Mouse (Mus musculus) heart, postnatal 0 days (tissue): ENCODE measurements around the gene Ttc17.

Experiments
- CTCF ChIP-seq: IDR thresholded peaks from 2 replicates; pipeline ENCODE4 v1.5.1; 2016; ENCODE audit warnings: antibody characterized with exemption, control low read depth, low read depth
- EP300 ChIP-seq: IDR thresholded peaks from 2 replicates; pipeline ENCODE4 v1.6.1; 2016; ENCODE audit warnings: antibody characterized with exemption, low read depth

- TF ChIP-seq CTCF (no peak), EP300 (no peak)
Observed at GRCm38 (mm10) chr2:94406083-94406957, at the start of gene Ttc17.
